8 mouse cellular contexts compared by ENCODE assay signal in genomic region chr16:18627163-18627562, GRCm38 (mm10). TPM values are rescaled to one million over a fixed set of nuclear protein-coding genes. Genes with fewer than 3 reads are reported as not detected.
DNase-seq lines count a peak whose midpoint lies in the region; ATAC-seq and TF ChIP-seq lines count a peak whose summit lies in the region.

No protein-coding gene starts in this region.

- H3K4me1 ChIP-seq in kidney, embryonic 15.5 days: peaks cover 53% of the 10 kb centered on the region
- peaks cover 19% of the 10 kb centered on the region for H3K4me1 ChIP-seq in forebrain, postnatal 0 days (ENCODE audit: insufficient read depth)
- H3K4me1 ChIP-seq in midbrain, embryonic 14.5 days (ENCODE audit: control insufficient read depth, insufficient read depth, low read length): peaks cover 37% of the 10 kb centered on the region
- H3K4me1 ChIP-seq in heart, embryonic 12.5 days (replicated peaks): peaks cover 22% of the 10 kb centered on the region

- WGBS in kidney, embryonic 15.5 days: 60% methylated on average over 3 of the region's 3 CpGs
- 47% methylated on average over 3 of the region's 3 CpGs for WGBS in forebrain, postnatal 0 days
- 29% methylated on average over 3 of the region's 3 CpGs for WGBS in midbrain, embryonic 14.5 days
- 43% methylated on average over 3 of the region's 3 CpGs for WGBS in heart, embryonic 12.5 days

- H3K4me2 ChIP-seq in kidney, embryonic 15.5 days: peak overlapping the region; percentile 73; the same call in 1 of the 2 replicates
- H3K4me2 ChIP-seq in forebrain, postnatal 0 days (ENCODE audit: low read depth): peak overlapping the region; percentile 70
- peak overlapping the region; percentile 88 for H3K4me2 ChIP-seq in midbrain, embryonic 14.5 days (ENCODE audit: low read length)
- no peak overlapping the region for H3K4me2 ChIP-seq in heart, embryonic 12.5 days

- ATAC-seq in kidney, embryonic 15.5 days (replicated peaks; ENCODE audit: low FRiP score): no peak
- ATAC-seq in forebrain, postnatal 0 days: no peak
- ATAC-seq in midbrain, embryonic 14.5 days (ENCODE audit: low FRiP score, low TSS enrichment): no peak
- ATAC-seq in monocyte, adult 5-6 weeks (replicated peaks; ENCODE audit: insufficient number of reproducible peaks, low FRiP score, low TSS enrichment, poor library complexity, severe bottlenecking): no peak
- no peak for ATAC-seq in heart, embryonic 12.5 days (ENCODE audit: insufficient number of reproducible peaks, low FRiP score)

- H3K9ac ChIP-seq in kidney, embryonic 15.5 days: no peak overlapping the region
- peak overlapping the region; percentile 58; the same call in 1 of the 2 replicates for H3K9ac ChIP-seq in forebrain, postnatal 0 days
- H3K9ac ChIP-seq in midbrain, embryonic 14.5 days (replicated peaks; ENCODE audit: low read length): no peak overlapping the region; the same call in 1 of the 2 replicates
- H3K9ac ChIP-seq in heart, embryonic 12.5 days: no peak overlapping the region

- peaks cover 85% of the 10 kb centered on the region for H3K27me3 ChIP-seq in kidney, embryonic 15.5 days
- peaks cover 15% of the 10 kb centered on the region for H3K27me3 ChIP-seq in forebrain, postnatal 0 days (ENCODE audit: insufficient read depth, low read length)
- H3K27me3 ChIP-seq in midbrain, embryonic 14.5 days (ENCODE audit: control insufficient read depth, insufficient read depth, low read length): peaks cover 51% of the 10 kb centered on the region
- H3K27me3 ChIP-seq in heart, embryonic 12.5 days (replicated peaks): peaks cover 87% of the 10 kb centered on the region

- no peak for TF ChIP-seq CTCF in forebrain, postnatal 0 days (IDR thresholded peaks at IDR 0.05; ENCODE audit: low read depth)

- peak overlapping the region; percentile 45; the same call in 1 of the 2 replicates for H3K4me3 ChIP-seq in kidney, embryonic 15.5 days (replicated peaks)
- H3K4me3 ChIP-seq in forebrain, postnatal 0 days (ENCODE audit: low read depth, low read length): peak overlapping the region; percentile 88
- H3K4me3 ChIP-seq in midbrain, embryonic 14.5 days (replicated peaks; ENCODE audit: low read depth, low read length): peak overlapping the region; percentile 60; the same call in 1 of the 2 replicates
- H3K4me3 ChIP-seq in heart, embryonic 12.5 days: no peak overlapping the region

- no peak for DNase-seq in kidney, postnatal 10 days
- peak; percentile 75 for DNase-seq in cerebellum, adult 9-10 months
- no peak for DNase-seq in forebrain, postnatal 0 days
- no peak for DNase-seq in midbrain, embryonic 14.5 days
- no peak for DNase-seq in right cerebral cortex, postnatal 14 days

- peaks cover 17% of the 10 kb centered on the region; the same call in 1 of the 2 replicates for H3K36me3 ChIP-seq in kidney, embryonic 15.5 days
- H3K36me3 ChIP-seq in forebrain, postnatal 0 days (ENCODE audit: insufficient read depth): peaks cover 32% of the 10 kb centered on the region
- peaks cover 37% of the 10 kb centered on the region for H3K36me3 ChIP-seq in midbrain, embryonic 14.5 days (ENCODE audit: control insufficient read depth, insufficient read depth, low read length)
- H3K36me3 ChIP-seq in heart, embryonic 12.5 days: no peaks in the 10 kb centered on the region

- H3K9me3 ChIP-seq in kidney, embryonic 15.5 days (replicated peaks): no peaks in the 10 kb centered on the region
- no peaks in the 10 kb centered on the region for H3K9me3 ChIP-seq in forebrain, postnatal 0 days (ENCODE audit: low read length)
- no peaks in the 10 kb centered on the region for H3K9me3 ChIP-seq in midbrain, embryonic 14.5 days (ENCODE audit: control insufficient read depth, low read length)
- H3K9me3 ChIP-seq in heart, embryonic 12.5 days (replicated peaks): no peaks in the 10 kb centered on the region

- H3K27ac ChIP-seq in kidney, embryonic 15.5 days: no peak overlapping the region
- H3K27ac ChIP-seq in forebrain, postnatal 0 days (ENCODE audit: low read depth, low read length): no peak overlapping the region
- no peak overlapping the region for H3K27ac ChIP-seq in midbrain, embryonic 14.5 days (replicated peaks; ENCODE audit: low read depth, low read length)
- no peak overlapping the region for H3K27ac ChIP-seq in heart, embryonic 12.5 days (ENCODE audit: poor library complexity, severe bottlenecking)

RNA-seq across cellular contexts. Expression of gene Gm49601, which starts 0.9 kb away (rescaled TPM):
- 1.5 and 4.3 TPM in 2 replicates for polyA plus RNA-seq in kidney, embryonic 15.5 days (2015; fragmentation: Nextera tagmentation; extraction: Ambion mirVana)
- total RNA-seq in forebrain, postnatal 0 days (2014; rRNA removed): 32.7 and 33.4 TPM in 2 replicates
- polyA plus RNA-seq in forebrain, postnatal 0 days (2015; fragmentation: Nextera tagmentation; extraction: Ambion mirVana): 3.6 and 4.9 TPM in 2 replicates
- 9.9 and 15.2 TPM in 2 replicates for polyA plus RNA-seq in midbrain, embryonic 14.5 days (2014; fragmentation: Nextera tagmentation; extraction: Ambion mirVana)
- total RNA-seq in monocyte, adult 5-6 weeks (2017): 1.0 to 7.6 TPM in 2 of 3 replicates, not detected in the other
- polyA plus RNA-seq in heart, embryonic 12.5 days (2016; fragmentation: Nextera tagmentation; extraction: Ambion mirVana): 1.2 and 1.8 TPM in 2 replicates

RNA-seq across cellular contexts. Expression of gene Sept5, which starts 2.6 kb away (rescaled TPM):
- polyA plus RNA-seq in kidney, embryonic 15.5 days (2015; fragmentation: Nextera tagmentation; extraction: Ambion mirVana): 16.3 and 17.1 TPM in 2 replicates
- 372 and 373 TPM in 2 replicates for total RNA-seq in forebrain, postnatal 0 days (2014; rRNA removed)
- 265 and 267 TPM in 2 replicates for polyA plus RNA-seq in forebrain, postnatal 0 days (2015; fragmentation: Nextera tagmentation; extraction: Ambion mirVana)
- 175 and 200 TPM in 2 replicates for polyA plus RNA-seq in midbrain, embryonic 14.5 days (2014; fragmentation: Nextera tagmentation; extraction: Ambion mirVana)
- 1.5 to 6.3 TPM (median 4.2 TPM) in 3 replicates for total RNA-seq in monocyte, adult 5-6 weeks (2017)
- polyA plus RNA-seq in heart, embryonic 12.5 days (2016; fragmentation: Nextera tagmentation; extraction: Ambion mirVana): 6.3 and 6.5 TPM in 2 replicates

RNA-seq across cellular contexts. Expression of gene Gp1bb, which starts 5.0 kb away (rescaled TPM):
- 0.93 and 1.6 TPM in 2 replicates for polyA plus RNA-seq in kidney, embryonic 15.5 days (2015; fragmentation: Nextera tagmentation; extraction: Ambion mirVana)
- total RNA-seq in forebrain, postnatal 0 days (2014; rRNA removed): 34.1 and 34.2 TPM in 2 replicates
- 9.4 and 11.4 TPM in 2 replicates for polyA plus RNA-seq in forebrain, postnatal 0 days (2015; fragmentation: Nextera tagmentation; extraction: Ambion mirVana)
- polyA plus RNA-seq in midbrain, embryonic 14.5 days (2014; fragmentation: Nextera tagmentation; extraction: Ambion mirVana): 14.7 and 14.9 TPM in 2 replicates
- 2.5 to 12.9 TPM in 2 of 3 replicates, not detected in the other for total RNA-seq in monocyte, adult 5-6 weeks (2017)
- 5.5 and 7.9 TPM in 2 replicates for polyA plus RNA-seq in heart, embryonic 12.5 days (2016; fragmentation: Nextera tagmentation; extraction: Ambion mirVana)

RNA-seq across cellular contexts. Expression of gene Tbx1, which starts 36.7 kb away (rescaled TPM):
- 0.28 and 0.40 TPM in 2 replicates for polyA plus RNA-seq in kidney, embryonic 15.5 days (2015; fragmentation: Nextera tagmentation; extraction: Ambion mirVana)
- total RNA-seq in forebrain, postnatal 0 days (2014; rRNA removed): 0.71 and 1.2 TPM in 2 replicates
- polyA plus RNA-seq in forebrain, postnatal 0 days (2015; fragmentation: Nextera tagmentation; extraction: Ambion mirVana): 0.70 and 0.90 TPM in 2 replicates
- polyA plus RNA-seq in midbrain, embryonic 14.5 days (2014; fragmentation: Nextera tagmentation; extraction: Ambion mirVana): 0.27 and 0.34 TPM in 2 replicates
- total RNA-seq in monocyte, adult 5-6 weeks (2017): not detected in 3 replicates
- 0.13 and 0.67 TPM in 2 replicates for polyA plus RNA-seq in heart, embryonic 12.5 days (2016; fragmentation: Nextera tagmentation; extraction: Ambion mirVana)
